Mouse (Mus musculus) C2C12 (cell line): ENCODE measurements around the gene Gmds.

Experiments
- MYOD1 ChIP-seq: IDR thresholded peaks from one replicate; pipeline ENCODE4 v1.6.1; 2011; ENCODE audit warnings: low read depth; ENCODE audit not compliant: control insufficient read depth, insufficient read length
- USF1 ChIP-seq: IDR thresholded peaks from one replicate; pipeline ENCODE4 v1.6.1; 2011; ENCODE audit warnings: low read depth, mild to moderate bottlenecking, control low read depth, moderate library complexity

- no peak for TF ChIP-seq MYOD1
- TF ChIP-seq USF1 = no peak
Measured at GRCm38 (mm10) chr13:32318309-32318708, 20.2 kb downstream of the Gmds start.
